Mouse (Mus musculus) myocyte (in vitro differentiated cells): ENCODE measurements at regions not wholly inside any gene's neighbourhood (a gene's known extent, or its start where the extent isn't known, plus 50 kb on each side); places are given as distances from the start of the nearest gene placed in this dataset.

ENCODE experiments used
- H3K27me3 ChIP-seq: one replicate; pipeline ENCODE4 v1.6.1; 2011; ENCODE audit not compliant: control insufficient read depth, insufficient read depth, insufficient read length
- H3K36me3 ChIP-seq: one replicate; pipeline ENCODE4 v1.6.1; 2011; ENCODE audit not compliant: control insufficient read depth, insufficient read depth
- H3K4me2 ChIP-seq: one replicate; pipeline ENCODE4 v1.6.1; 2011; ENCODE audit warnings: low read depth, control low read depth
- H3K4me3 ChIP-seq: one replicate; pipeline ENCODE4 v1.5.1; 2011; ENCODE audit warnings: mild to moderate bottlenecking, control low read depth, moderate library complexity
- H3K79me2 ChIP-seq: one replicate; pipeline ENCODE4 v1.6.1; 2011; ENCODE audit not compliant: control insufficient read depth, insufficient read depth
- H3ac ChIP-seq: one replicate; pipeline ENCODE4 v1.6.1; 2011; ENCODE audit not compliant: control insufficient read depth, insufficient read length
- CEBPB ChIP-seq: IDR thresholded peaks from 2 replicates; pipeline ENCODE4 v1.6.1; 2011; ENCODE audit warnings: mild to moderate bottlenecking, moderate library complexity; ENCODE audit not compliant: poor library complexity, insufficient read depth, severe bottlenecking
- E2F4 ChIP-seq: IDR thresholded peaks from one replicate; pipeline ENCODE4 v1.6.1; 2011; ENCODE audit warnings: mild to moderate bottlenecking, control low read depth, moderate library complexity; ENCODE audit not compliant: insufficient read depth
- MAX ChIP-seq: IDR thresholded peaks from one replicate; pipeline ENCODE4 v1.6.1; 2011; ENCODE audit warnings: low read depth, mild to moderate bottlenecking, control low read depth
- MYOD1 ChIP-seq, 3 experiments: IDR thresholded peaks; one replicate each; pipeline ENCODE4 v1.6.1; 2011; ENCODE audit warnings: control low read depth in 2 of 3, low read depth in 2 of 3, mild to moderate bottlenecking in 2 of 3, moderate library complexity in 1 of 3; ENCODE audit not compliant: insufficient read length in 2 of 3, control insufficient read depth in 1 of 3
- MYOG ChIP-seq, 3 experiments: IDR thresholded peaks; one replicate each; pipeline ENCODE4 v1.6.1; 2011; ENCODE audit warnings: control low read depth in 2 of 3, low read depth in 2 of 3, mild to moderate bottlenecking in 2 of 3; ENCODE audit not compliant: insufficient read length in 2 of 3, control insufficient read depth in 1 of 3, insufficient read depth in 1 of 3
- POLR2A ChIP-seq: IDR thresholded peaks from one replicate; pipeline ENCODE4 v1.6.1; 2011; ENCODE audit warnings: low read depth, mild to moderate bottlenecking, control low read depth, moderate library complexity; ENCODE audit not compliant: insufficient read length
- POLR2AphosphoS2 ChIP-seq: IDR thresholded peaks from one replicate; pipeline ENCODE4 v1.6.1; 2011; ENCODE audit warnings: low read depth, control low read depth; ENCODE audit not compliant: insufficient read length
- REST ChIP-seq: IDR thresholded peaks from one replicate; pipeline ENCODE4 v1.6.1; 2011; ENCODE audit warnings: mild to moderate bottlenecking, control low read depth, moderate library complexity; ENCODE audit not compliant: insufficient read depth, insufficient read length
- SRF ChIP-seq: IDR thresholded peaks from one replicate; pipeline ENCODE4 v1.6.1; 2011; ENCODE audit warnings: low read depth; ENCODE audit not compliant: control insufficient read depth, insufficient read length
- TCF12 ChIP-seq: IDR thresholded peaks from one replicate; pipeline ENCODE4 v1.6.1; 2011; ENCODE audit warnings: mild to moderate bottlenecking, control low read depth; ENCODE audit not compliant: poor library complexity, insufficient read depth, severe bottlenecking
- TCF3 ChIP-seq: IDR thresholded peaks from one replicate; pipeline ENCODE4 v1.6.1; 2011; ENCODE audit warnings: low read depth, control low read depth; ENCODE audit not compliant: insufficient read length
- USF1 ChIP-seq: IDR thresholded peaks from one replicate; pipeline ENCODE4 v1.6.1; 2011; ENCODE audit warnings: low read depth, mild to moderate bottlenecking, control low read depth, moderate library complexity

DNA sequence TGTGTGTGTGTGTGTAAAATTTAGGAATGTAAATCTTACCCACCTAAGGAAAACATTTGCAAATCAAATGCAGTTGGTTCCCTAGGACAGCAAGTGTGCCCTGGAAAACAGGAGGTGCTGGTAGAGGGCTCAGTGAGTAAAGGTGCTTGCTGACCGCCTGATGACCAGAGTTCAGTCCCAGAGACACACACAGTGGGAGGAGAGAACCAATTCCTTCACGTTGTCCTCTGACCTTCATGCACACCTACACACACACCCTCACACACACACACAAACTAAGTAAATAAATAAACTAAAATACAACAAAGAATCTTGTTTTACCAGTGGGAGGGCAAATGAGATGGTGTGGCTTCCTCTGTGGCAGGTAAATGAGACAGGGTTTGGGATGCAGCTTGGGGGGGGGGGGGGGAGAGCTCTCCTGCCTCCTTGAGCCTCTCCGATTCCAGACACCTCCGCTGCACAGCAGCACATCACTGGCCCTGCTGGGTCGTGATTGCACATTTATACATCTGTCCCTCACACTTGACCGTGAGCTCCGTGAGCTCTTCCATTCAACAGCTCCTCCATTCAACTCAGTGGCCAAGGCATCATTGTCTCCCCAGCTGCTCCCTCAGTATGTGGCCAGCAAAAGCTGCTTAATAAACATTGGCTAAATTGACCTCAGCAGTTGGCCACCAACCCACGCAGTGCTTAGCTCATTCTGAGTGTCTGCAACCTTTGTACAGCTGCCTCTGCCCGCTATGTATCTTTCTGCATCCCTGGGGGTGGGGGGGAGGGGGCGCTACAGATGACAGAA is 297.9 kb upstream of the Rack1 start:
- H3K79me2 ChIP-seq = no peaks in the 10 kb centered on the region

DNA sequence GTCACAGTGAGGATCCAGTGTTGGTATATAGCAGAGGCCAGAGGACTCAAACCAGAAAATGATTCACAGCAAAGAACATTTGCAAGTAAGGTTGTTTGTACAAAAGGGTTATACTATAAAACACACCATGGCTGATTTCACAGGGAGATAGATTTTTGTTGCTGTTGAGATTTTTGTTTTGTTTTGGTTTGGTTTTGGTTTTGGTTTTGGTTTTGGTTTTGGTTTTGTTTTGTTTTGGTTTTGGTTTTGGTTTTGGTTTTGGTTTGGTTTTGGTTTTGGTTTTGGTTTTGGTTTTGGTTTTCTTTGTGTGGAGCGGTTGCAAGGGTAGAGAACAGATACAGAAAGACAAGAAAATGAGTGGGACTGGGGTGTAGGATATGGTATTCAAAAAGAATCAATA is 301.1 kb upstream of the Rack1 start:
- Histone ChIP-seq H3ac (no peak overlapping the region), H3K27me3 (no peaks in the 10 kb centered on the region), H3K79me2 (no peaks in the 10 kb centered on the region), H3K36me3 (no peaks in the 10 kb centered on the region), H3K4me2 (no peak overlapping the region), H3K4me3 (no peak overlapping the region)
- TF ChIP-seq MYOD1 (IDR thresholded peaks at IDR 0.05; ENCODE audit: control insufficient read depth in 1 of 3, insufficient read length in 2 of 3, low read depth in 2 of 3) (no peak), MAX (no peak), REST (no peak)

More for the DNA sequence above, 297.9 kb upstream of the Rack1 start:
- TF ChIP-seq POLR2AphosphoS2 (no peak), USF1 (no peak), E2F4 (no peak), TCF3 (no peak), MYOD1 (IDR thresholded peaks at IDR 0.05; ENCODE audit: control insufficient read depth in 1 of 3, insufficient read length in 2 of 3, low read depth in 2 of 3) (no peak), REST (no peak)
- Histone ChIP-seq H3K4me2 (no peak overlapping the region), H3ac (no peak overlapping the region), H3K4me3 (no peak overlapping the region), H3K27me3 (no peaks in the 10 kb centered on the region), H3K36me3 (no peaks in the 10 kb centered on the region)

DNA sequence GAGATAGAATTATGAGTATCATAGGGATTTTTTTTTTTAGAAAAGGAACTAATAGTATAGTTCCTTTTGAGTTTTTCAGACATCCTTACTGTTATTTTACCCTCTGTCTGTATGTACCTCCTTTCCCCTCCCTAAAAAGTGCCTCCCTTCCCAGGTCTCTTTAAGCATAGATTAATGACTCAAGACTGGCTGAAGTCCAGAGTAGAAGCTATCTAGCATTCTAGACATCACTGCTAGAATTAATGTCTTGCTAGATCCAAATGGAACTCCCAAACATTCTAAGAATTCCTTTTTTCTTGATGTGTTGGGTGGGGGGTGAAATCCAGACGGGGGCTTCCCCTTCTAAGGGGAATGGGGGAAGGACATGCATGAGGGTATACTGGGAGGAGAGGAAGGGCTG is 311.8 kb upstream of the Rack1 start:
- TF ChIP-seq MAX (no peak), SRF (no peak)
- Histone ChIP-seq H3K4me3 (no peak overlapping the region), H3ac (no peak overlapping the region)

DNA sequence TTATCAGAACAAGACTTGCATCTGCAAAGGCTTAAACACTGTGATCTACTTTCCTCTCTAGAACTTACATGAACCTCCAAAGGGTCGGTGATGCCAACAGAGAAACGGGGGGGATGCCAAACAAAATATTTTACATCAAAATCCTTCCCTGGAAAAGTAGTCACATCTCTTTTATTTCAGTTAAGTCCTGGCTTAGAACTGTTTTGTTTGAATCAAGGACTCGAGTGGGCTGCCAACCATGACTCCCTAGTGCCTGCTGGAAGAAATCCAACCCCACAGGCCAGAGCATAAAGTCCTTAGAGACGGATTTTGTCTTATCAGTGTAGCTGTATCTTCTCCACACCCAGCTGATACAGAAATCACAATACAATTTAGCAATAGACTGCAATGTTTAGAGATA is 336.1 kb upstream of the Rack1 start:
- no peaks in the 10 kb centered on the region for H3K27me3 ChIP-seq

More for the DNA sequence above, 311.8 kb upstream of the Rack1 start:
- H3K36me3 ChIP-seq = no peaks in the 10 kb centered on the region
- no peak overlapping the region for H3K4me2 ChIP-seq
- no peaks in the 10 kb centered on the region for H3K79me2 ChIP-seq
- H3K27me3 ChIP-seq = no peaks in the 10 kb centered on the region

DNA sequence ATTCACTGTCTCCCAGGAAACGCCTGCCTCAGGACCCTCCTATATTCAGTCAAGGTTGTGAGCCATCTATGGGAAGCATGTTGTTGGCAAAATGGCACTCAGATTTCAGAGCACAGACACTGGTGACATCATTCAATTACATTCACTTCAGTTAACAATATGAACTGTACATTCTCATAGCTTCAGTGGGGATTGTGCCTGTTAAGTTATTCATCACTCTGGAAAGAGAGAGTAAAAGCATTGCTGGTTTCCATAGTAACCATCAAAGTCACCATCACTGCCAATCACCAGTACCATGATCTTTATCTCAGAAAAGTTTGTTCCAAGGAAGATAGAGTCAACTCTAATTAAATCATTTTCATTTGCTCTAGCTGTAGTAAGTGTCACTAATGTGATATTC is 350.2 kb upstream of the Rack1 start:
- Histone ChIP-seq H3K4me2 (no peak overlapping the region), H3K36me3 (no peaks in the 10 kb centered on the region), H3K79me2 (no peaks in the 10 kb centered on the region), H3K27me3 (no peaks in the 10 kb centered on the region), H3ac (no peak overlapping the region), H3K4me3 (no peak overlapping the region)
- TF ChIP-seq MYOG (IDR thresholded peaks at IDR 0.05; ENCODE audit: control insufficient read depth in 1 of 3, insufficient read depth in 1 of 3, insufficient read length in 2 of 3, low read depth in 2 of 3) = no peak
- no peak for TF ChIP-seq MYOD1 (IDR thresholded peaks at IDR 0.05; ENCODE audit: control insufficient read depth in 1 of 3, insufficient read length in 2 of 3, low read depth in 2 of 3)
- no peak for TF ChIP-seq USF1
- no peak for TF ChIP-seq TCF12
- TF ChIP-seq MAX = no peak
- no peak for TF ChIP-seq POLR2A
- no peak for TF ChIP-seq REST

More for the DNA sequence above, 336.1 kb upstream of the Rack1 start:
- Histone ChIP-seq H3K36me3 (no peaks in the 10 kb centered on the region), H3K4me3 (no peak overlapping the region), H3ac (no peak overlapping the region), H3K4me2 (no peak overlapping the region), H3K79me2 (no peaks in the 10 kb centered on the region)
- TF ChIP-seq TCF12 (no peak), REST (no peak), E2F4 (no peak), POLR2A (no peak)

DNA sequence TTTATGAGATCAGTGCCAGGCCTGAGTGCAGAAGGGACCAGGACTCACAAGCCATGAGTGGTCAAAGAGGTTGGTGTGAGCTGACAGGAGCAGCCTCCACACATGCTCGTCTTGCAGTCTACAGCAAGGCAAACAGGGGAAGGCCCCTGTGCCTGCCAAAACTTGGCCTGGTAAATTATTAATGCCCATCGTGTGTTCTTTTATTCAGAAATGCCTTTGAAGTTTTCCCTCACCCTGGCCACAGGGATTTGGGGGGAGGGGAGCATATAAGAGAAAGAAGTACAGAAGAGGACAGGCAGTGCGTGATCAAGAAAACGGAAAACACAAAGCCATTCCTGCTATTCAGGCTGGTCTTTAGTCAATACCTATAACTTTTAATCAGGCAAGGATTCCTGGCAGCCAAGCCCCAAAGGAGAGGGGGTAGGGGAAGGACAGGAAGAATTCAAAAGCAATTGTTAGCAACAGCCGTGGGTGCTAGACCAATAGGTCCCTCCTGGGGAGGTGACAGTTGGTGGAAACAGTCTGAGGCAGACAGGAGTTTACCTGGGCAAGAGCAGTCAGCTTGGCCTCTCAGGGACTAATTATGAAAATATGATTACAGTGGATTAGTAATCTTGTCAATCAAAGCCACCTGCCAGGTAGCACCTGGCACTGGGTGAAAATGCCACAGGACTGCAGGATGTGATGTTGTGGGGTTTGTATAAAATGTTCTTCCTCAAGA is 357.4 kb upstream of the Rack1 start:
- Histone ChIP-seq H3K4me2 (no peak overlapping the region), H3K4me3 (no peak overlapping the region), H3ac (no peak overlapping the region), H3K27me3 (no peaks in the 10 kb centered on the region), H3K79me2 (no peaks in the 10 kb centered on the region), H3K36me3 (no peaks in the 10 kb centered on the region)
- TF ChIP-seq MAX = no peak
- TF ChIP-seq CEBPB = no peak
- TF ChIP-seq USF1 = no peak
- no peak for TF ChIP-seq MYOG (IDR thresholded peaks at IDR 0.05; ENCODE audit: control insufficient read depth in 1 of 3, insufficient read depth in 1 of 3, insufficient read length in 2 of 3, low read depth in 2 of 3)
- TF ChIP-seq POLR2AphosphoS2 = no peak
- TF ChIP-seq SRF = no peak
- no peak for TF ChIP-seq E2F4
- TF ChIP-seq TCF12 = no peak
- TF ChIP-seq MYOD1 (IDR thresholded peaks at IDR 0.05; ENCODE audit: control insufficient read depth in 1 of 3, insufficient read length in 2 of 3, low read depth in 2 of 3) = no peak
- TF ChIP-seq REST = no peak
- TF ChIP-seq TCF3 = no peak
- no peak for TF ChIP-seq POLR2A
